Mouse (Mus musculus) ZHBTc4 (cell line): ENCODE measurements around the gene Pcbp3.
A peak's percentile ranks its signal among the peaks of the same experiment; 100 is the strongest.

ENCODE experiments used
- DNase-seq: peaks from one replicate; pipeline ENCODE4 v3.0.0-alpha.2; 2011; ENCODE audit warnings: low read depth, low spot score

Pcbp3 gene

GRCm38 (mm10) chr10:76732391-76732790 lies 229.3 kb downstream of the Pcbp3 start:
- DNase-seq = peak; percentile 11

GRCm38 (mm10) chr10:76731621-76732239 lies 230.0 kb downstream of the Pcbp3 start:
- no peak for DNase-seq

GRCm38 (mm10) chr10:76729631-76730620 lies 231.8 kb downstream of the Pcbp3 start:
- DNase-seq = no peak

DNA sequence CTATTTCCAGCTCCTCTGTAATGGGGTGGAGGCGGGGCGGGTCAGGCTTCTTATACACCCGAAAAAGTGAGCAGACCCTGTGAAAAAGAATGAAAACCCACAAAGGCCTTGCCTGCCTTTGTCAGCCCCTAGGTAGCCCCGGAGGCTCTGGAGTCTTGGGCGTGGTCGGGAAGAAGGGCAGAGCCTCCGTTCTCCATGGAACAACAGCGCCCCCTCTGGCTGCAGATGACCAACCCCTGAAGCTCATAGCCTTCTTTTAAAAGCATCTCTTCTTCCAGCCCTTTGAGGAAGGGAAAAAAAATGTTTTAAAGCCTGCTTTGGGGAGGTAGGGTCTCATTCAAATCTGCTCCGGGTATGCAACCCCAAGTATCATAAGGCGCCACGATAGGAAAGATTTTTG lies 233.3 kb downstream of the Pcbp3 start:
- DNase-seq = peak; percentile 89

DNA sequence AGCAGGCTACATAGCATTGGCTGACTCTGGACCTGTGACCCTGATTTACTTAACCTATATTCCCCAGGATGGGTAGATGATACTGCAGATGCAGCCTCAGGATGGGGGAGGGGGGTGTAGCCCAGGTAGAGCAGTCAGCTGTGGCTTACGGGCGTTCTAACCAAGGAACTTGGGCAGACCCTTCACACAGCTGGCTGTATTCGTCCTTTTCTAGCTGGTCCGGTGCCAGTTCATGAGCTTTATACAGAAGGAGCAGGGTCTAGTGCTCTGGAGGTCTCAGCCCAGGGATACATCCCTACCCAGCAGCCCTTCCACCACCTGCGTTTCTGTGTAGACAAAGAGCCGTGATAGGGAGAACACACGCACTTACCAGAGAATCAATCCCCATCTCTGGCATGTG lies 234.4 kb downstream of the Pcbp3 start:
- DNase-seq = no peak

GRCm38 (mm10) chr10:76726866-76727265 lies 234.8 kb downstream of the Pcbp3 start:
- DNase-seq = no peak

DNA sequence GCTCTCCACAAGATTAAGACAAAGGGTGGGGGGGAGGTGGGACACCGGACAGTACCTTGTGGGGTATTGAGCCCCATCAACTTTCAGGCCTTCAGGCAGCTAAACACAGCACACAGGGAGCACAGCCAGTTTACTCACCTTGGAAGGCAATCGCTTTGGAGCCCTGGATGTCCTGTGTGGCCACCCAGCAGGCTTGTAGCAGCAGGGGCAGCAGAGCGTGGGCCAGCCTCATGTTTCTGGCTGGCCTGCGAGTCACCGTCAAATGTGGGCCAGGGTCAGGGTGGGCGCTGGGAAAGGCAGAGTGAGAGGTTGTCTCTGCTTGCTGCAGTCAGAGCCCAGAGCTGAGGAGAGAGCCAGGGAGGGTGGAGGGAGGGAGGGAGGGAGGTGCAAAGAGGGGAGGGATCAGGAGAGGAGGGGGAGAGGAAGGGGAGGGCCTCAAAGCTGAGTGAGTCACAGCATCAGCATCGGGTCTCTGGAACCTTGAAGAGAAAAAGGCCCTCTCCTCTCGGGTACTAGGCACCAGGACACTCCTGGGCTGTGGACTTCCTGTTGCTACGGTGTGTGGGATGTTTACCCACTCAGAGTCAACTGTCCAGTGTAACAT lies 235.9 kb downstream of the Pcbp3 start, which contains the start of gene Col6a1:
TSS of gene Col6a1 (minus strand) at position 487 of the 604 bp plus-strand sequence.
- peak; percentile 15 for DNase-seq

- no peak for DNase-seq
These were observed 236.6 kb downstream of the Pcbp3 start for GRCm38 (mm10) chr10:76725097-76725496.

GRCm38 (mm10) chr10:76724231-76724736 lies 237.4 kb downstream of the Pcbp3 start:
- no peak for DNase-seq

DNA sequence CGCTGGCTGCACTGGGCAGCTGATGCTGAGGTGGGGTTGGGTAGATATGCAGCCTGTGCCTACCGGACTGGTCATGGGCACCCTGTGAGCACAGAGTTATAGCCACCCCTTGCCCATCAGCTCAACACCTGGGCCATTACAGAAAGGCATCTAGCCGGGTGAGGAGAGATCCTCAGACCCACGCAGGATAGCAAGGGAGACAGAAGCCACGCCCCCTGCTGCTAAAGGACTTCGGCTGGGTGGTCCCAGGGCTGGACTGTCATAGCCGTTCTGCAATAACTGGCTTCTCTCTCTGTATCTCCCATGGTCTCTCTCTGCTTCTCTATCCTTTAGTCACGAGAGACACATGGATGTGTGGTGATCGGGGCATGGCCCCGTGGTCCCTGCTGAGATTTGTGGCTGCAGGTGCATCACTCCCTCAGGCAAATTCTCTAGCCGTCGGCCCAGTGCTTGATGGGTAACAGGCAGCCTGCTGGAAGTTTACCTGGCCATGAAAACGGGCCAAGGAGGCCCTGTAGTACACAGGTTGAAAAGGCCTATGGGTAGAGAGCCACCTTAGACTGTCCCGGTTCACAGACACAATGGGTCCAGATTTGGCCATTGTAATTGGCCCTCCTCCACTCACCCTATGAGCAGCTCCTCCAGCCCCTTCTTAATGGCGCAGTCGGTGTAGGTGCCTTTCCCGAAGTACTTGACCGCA lies 238.8 kb downstream of the Pcbp3 start:
- DNase-seq = no peak

GRCm38 (mm10) chr10:76721746-76722145 lies 239.9 kb downstream of the Pcbp3 start:
- DNase-seq = no peak

DNA sequence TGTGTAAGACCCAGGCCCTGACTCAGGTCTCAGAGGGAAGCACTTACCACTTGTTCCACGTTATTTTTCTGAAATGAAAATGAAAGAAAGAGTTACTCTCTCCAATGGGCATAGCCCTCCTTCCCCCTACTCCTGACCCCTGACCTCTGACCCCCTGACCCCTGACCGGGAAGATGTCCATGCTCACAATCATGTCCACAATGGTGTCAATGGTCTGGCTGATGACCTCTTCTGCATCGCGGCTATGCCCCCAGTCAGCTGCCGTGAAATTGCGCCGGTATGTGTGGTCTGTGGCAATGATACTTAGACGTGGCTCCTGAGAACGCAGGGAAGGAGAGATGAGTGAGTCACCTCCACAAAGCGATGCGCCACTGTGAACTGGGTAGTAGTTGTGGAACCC lies 240.5 kb downstream of the Pcbp3 start:
- no peak for DNase-seq

- DNase-seq = no peak
These were observed 244.1 kb downstream of the Pcbp3 start for GRCm38 (mm10) chr10:76717631-76718030.

DNA sequence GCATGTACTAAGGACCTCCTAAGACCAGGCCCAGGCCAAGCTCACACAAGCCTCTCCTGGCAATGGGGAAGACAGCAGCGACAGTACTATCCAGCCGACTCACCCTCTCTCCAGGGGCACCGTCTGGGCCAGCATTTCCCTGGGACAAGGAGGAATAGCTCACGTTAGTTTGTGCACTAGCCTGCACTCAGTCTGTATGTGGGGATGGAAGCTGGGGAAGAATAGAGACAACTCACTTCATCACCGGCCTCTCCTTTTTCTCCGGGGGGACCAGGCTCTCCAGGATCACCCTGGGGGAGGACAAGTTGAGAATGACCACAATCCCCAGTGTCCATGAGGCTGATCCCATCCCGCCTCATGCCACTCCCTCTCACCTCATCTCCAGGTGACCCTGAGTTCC lies 244.7 kb downstream of the Pcbp3 start:
- DNase-seq = no peak

DNA sequence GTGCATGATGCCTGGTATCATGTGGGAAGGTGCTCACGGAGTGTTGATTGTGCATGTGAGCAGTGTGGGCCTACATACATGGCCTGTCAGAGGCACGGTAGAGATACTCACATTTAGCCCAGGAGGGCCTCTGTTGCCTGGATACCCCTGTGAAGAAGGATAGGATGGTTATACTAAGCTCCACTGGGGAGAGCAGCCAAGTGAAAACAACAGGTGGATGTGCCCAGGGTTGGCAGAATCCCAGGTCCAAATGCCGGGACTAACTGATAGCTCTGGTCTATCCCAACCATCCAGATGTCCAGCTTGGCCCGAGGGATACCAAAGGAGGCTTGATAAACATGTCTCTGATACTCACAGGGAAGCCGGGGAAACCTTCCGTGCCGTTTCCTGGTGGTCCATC lies 247.4 kb downstream of the Pcbp3 start:
- DNase-seq = no peak

DNA sequence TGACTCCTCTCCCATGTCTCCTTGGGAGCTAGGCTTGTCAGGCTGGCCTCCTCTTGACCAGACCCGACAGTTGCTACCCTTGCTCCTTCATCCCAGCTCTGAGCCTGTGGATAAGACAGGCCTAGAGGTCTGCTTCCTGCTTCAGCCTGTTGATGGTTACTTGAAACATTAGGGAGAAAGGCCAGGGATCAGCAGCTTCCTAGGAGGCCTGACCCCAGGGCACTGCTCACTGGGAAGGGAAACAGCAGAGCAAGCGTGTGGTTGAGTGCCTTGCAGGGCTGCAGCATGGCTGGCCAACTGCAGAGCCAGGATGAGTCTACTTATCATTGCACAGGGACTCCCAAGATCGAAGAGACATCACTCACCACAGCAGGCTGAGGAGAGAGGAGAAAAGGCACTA lies 249.2 kb downstream of the Pcbp3 start:
- no peak for DNase-seq
